Mouse (Mus musculus) retina, adult 2 months (tissue): ENCODE measurements around the gene Specc1l.

Source experiments
- DNase-seq: peaks from one replicate; pipeline ENCODE4 v3.0.0-alpha.2; 2012; ENCODE audit warnings: low read depth, low spot score

The Specc1l gene

GRCm38 (mm10) chr10:75224154-75224553 is 12.3 kb downstream of the Specc1l start:
- no peak for DNase-seq

GRCm38 (mm10) chr10:75224630-75225029 is 12.8 kb downstream of the Specc1l start:
- no peak for DNase-seq

GRCm38 (mm10) chr10:75227381-75227780 is 15.5 kb downstream of the Specc1l start:
- DNase-seq: no peak

- no peak for DNase-seq
Observed at GRCm38 (mm10) chr10:75230572-75230971, 18.7 kb downstream of the Specc1l start.

GRCm38 (mm10) chr10:75231876-75232275 is 20.0 kb downstream of the Specc1l start:
- DNase-seq: no peak

DNA sequence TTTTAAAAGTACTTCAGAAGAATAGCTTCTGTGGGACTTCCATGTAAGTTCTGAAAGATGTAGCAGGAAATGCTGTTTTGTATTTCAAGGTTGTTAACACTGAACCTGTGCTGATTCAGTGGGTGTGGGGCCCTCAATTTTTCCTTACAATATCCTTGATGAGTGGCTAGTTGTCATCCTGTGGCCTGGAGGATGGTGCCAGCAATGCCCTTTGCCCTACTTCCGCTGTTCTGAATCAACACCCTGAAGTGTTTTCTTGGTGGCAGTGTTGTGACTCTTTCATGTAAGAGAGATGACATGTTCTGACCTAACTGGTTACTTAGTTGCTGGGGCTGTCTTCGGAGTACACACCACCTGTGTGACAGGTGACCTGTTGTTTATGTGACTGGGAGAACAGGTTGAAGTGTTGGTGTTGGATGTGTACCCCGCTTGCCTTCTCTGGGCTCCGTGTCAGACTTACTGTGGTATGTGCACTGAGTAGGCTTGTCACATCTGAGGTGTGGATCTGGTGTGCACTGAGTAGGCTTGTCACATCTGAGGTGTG is 20.8 kb downstream of the Specc1l start:
- no peak for DNase-seq

DNA sequence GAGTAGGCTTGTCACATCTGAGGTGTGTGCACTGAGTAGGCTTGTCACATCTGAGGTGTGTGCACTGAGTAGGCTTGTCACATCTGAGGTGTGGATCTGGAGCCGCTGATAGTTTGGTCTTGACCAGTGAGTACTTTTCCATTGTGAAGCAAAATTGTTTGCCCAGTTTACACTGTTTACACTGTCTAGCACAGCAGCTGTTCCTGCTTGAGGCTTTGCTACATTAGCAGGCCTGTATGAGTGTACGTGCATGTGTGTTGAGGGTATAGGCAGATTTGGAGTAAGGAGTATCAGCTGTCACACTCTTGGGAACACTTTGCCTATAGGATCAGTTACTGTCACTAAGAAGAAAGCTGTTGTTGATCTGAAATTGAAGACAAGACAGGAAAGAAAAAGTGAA is 21.6 kb downstream of the Specc1l start:
- DNase-seq: no peak

- DNase-seq: no peak
Observed at GRCm38 (mm10) chr10:75235726-75236125, 23.9 kb downstream of the Specc1l start.

DNA sequence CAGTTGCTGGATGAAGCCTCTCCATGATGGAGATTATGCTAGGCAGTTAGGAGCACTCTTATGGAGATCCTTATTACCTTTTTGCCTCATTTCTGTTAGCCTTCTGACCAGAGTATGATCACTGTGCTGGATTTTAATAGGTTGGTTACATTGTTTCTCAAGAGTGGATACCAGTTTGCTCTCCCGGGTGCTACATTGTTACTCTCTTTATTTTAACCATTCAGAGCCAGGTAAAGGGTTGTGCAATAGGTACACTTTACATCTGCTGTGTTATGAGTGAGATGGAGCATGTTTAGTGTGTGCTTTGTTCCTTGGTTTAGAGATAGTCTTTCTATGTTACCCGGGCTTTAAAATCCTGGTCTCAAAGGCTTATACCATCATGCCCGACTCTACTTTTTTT is 24.3 kb downstream of the Specc1l start:
- DNase-seq: no peak

DNA sequence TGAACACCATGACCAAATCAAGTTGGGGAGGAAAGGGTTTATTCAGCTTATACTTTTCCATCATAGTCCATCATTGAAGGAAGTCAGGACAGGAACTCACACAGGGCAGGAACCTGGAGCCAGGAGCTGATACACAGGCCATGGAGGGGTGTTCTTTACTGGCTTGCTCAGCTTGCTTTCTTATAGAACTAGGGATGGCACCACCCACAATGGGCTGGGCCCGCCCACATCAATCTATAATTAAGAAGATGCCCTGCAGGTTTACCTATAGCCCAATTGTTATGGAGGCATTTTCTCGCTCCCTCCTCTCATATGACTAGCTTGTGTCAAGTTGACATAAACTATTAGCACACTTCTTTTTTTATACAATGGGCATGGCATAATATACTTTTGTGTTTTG is 25.3 kb downstream of the Specc1l start:
- DNase-seq: no peak

- no peak for DNase-seq
Observed at GRCm38 (mm10) chr10:75240583-75241250, 28.8 kb downstream of the Specc1l start.

DNA sequence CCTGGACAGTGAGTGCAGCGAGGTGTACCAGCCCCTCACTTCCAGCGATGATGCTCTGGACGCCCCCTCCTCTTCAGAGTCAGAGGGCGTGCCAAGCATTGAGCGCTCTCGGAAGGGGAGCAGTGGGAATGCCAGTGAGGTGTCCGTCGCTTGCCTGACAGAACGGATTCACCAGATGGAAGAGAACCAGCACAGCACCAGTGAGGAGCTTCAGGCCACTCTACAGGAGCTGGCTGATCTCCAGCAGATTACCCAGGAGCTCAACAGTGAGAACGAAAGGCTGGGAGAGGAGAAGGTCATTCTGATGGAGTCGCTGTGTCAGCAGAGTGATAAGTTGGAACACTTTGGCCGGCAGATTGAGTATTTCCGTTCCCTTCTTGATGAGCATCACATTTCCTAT is 33.9 kb downstream of the Specc1l start:
- DNase-seq: no peak

DNA sequence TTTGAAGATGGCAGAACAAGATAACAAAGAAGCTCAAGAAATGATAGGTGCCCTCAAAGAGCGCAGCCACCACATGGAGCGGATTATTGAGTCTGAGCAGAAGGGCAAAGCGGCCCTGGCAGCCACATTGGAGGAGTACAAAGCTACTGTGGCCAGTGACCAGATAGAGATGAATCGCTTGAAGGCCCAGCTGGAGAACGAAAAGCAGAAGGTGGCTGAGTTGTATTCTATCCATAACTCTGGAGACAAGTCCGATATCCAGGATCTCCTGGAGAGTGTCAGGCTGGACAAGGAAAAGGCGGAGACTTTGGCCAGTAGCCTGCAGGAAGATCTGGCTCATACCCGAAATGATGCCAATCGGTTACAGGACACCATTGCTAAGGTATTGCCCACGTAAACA is 34.5 kb downstream of the Specc1l start:
- DNase-seq: no peak

GRCm38 (mm10) chr10:75251011-75251410 is 39.1 kb downstream of the Specc1l start:
- no peak for DNase-seq

DNA sequence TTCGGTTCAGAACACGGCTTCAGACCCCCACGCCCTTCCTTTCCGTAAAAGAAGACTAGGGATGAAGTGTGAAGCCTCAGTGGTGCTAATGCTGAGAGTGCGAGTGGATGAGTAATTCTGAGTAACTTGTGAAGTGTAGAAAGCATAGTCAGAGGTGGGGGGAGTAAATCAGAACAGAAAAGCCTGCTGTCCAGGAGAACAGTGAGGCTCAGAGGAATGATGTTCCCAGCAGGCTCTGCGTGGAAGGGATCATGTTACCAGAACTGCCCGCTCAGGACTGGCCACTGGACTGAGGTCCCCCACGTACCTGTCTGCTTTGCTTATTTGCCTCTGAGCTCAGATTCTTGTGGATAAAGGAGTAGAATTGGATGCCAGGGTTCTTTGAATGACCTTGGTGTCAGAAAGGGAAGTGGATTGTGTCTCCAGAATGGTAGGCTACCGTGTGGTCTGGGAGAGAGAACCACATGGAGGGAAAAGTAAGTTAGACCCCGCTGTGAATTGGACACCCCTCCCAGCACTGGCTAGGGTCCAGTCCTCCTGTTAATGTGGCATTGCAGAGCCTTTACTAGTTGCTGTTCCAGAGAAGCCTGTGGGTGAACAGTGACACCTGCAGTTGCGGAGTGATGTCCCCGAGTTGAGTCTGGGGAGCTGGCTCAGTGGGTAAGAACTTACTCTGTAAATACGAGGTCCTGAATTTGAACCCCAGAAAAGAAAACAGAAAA is 40.6 kb downstream of the Specc1l start:
- no peak for DNase-seq

DNA sequence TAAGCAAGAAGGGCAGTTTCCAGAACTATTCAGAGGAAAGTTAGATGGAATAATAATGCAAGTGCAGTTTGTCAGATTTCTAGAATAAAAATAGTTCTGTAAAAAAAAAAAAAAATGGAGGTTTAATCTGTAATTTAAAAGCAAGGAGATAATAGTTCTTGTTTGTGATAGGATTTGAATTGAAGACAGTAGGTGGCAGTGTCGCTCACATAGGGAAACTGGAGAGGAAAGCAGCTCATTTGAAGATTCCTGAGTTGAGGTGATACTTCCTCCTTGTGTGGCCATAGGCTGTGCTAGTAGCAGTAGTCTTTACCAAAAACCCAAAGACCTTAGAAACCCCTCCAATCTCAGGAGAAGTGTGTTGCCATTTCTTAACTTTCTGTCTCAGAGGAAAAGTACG is 43.2 kb downstream of the Specc1l start:
- DNase-seq: no peak

DNA sequence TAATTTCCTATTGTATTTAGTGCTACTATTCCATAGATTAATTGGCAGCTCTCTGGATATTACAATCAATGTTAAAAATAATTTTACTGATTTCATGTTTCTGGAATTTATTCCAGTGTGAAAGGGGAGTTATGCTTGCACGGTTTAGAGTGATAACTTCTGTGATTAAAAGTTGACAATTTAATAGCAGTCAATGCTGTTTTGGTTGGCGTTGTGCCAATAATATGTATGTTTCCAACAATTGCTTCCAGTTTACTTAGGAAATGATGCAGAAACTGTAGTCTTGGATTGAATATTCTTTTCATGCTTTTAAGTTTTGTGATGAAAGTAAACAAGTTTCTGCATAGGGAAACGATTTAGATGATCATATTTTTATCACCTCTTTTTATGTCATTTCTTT is 45.5 kb downstream of the Specc1l start:
- no peak for DNase-seq

- DNase-seq: no peak
Observed at GRCm38 (mm10) chr10:75258241-75258640, 46.4 kb downstream of the Specc1l start.

DNA sequence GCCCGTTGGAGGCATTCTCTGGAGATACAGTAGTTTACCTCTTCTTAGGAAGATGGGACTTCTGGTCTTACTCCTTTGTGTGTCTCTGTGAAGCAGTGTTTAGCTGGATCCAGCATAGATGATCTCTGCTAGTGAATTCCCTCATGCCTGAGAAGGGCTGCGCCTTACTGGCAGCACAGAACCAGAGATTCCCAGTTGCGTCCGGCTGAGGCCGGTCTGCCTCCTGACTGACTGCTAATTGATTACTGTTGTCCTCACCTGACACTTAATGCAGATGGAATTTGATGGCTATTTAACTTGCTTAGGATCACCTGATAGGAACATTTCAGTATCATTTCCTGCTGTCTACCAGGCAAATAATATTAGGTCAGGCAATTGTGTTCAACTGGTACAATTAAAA is 49.4 kb downstream of the Specc1l start:
- DNase-seq: no peak

DNA sequence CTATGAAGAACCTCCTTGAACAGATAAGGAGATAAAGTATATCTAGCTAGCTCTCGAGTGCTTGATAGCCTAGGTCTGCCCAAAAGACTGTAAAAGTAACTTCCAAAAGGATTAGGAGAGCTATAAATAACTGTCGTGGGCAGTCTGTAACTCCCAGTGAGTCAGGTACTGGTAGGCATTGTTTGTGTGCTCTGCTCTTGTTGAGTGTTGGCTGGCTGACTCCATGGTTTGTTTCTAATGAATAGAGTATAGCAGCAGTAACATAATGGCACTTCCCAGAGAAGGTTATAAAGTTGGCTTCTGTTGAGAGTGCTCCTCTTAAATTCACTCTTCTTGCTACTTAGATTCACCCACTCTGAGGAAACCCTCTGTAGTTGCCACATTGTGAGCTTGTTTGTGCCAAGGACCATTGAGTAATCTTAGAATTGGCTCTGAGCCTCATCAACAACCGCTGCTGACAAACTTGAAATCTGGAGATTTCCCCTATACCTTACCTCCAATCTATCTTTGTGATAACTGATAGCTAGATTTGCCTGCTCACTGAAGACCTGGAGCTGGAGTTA is 53.2 kb downstream of the Specc1l start:
- DNase-seq: no peak

DNA sequence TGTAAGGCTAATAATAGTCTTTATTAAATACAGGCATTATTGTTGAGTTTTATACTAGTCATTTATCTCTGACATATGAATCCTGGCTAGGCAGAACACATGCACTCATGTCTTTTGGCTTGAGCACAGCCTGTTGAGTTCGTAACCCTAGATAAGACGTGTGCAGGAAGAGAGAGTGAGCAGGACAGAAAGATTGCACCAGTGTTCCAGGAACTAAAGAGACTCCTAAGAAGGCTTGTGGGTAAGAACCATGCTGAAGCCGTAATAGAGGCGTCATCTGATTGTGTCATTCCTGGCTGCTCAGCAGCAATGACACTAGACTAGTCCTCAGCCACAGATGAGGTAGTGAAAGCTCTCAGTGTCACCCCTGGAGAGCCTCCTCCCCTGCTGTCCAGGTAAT is 61.1 kb downstream of the Specc1l start:
- DNase-seq: no peak

DNA sequence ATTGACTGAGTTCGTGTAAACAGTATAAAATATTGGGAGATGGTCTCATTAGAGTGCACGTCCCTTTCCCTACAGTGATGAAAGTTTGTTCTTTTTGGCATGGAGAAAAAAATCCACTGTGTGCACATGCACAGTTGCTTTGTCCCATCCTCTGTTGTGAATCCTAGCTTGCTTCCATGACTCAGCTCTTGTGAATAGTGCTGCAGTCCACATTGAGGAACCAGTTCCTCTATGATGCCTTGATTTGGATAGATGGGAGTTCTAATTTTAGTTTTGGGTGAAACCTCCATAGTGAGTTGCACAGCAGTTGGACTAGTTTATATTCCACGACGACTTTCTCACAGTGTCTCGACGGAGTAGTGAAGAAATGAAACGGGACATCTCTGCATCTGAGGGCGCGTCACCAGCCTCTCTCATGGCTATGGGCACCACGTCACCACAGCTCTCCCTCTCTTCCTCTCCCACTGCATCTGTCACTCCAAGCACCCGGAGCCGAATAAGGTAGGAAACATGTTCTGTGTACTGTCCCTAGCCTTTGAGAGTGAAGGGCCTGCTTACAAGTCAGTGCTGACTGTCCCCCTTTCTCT is 64.6 kb downstream of the Specc1l start:
- DNase-seq: no peak
